9 mouse cellular contexts compared by ENCODE assay signal in genomic region chr13:118403544-118403943, GRCm38 (mm10). TPM values are rescaled to one million over a fixed set of nuclear protein-coding genes. Genes with fewer than 3 reads are reported as not detected.
DNase-seq lines count a peak whose midpoint lies in the region; ATAC-seq and TF ChIP-seq lines count a peak whose summit lies in the region.
"Had no signal": no experiment of that assay in that cellular context is flagged by ENCODE, and none has a peak within 500 bp of the region (broad histone marks: within the 10 kb centered on the region; RNA-seq: fewer than 3 reads in every experiment).

No protein-coding gene starts in this region.

- DNase-seq in heart, adult 8-10 months (ENCODE audit: low spot score) = peak; percentile 16
- no peak for DNase-seq in heart, embryonic 10.5 days (ENCODE audit: low spot score)
- DNase-seq in thymus, postnatal 0 days (ENCODE audit: low spot score) = peak; percentile 41
- no peak for DNase-seq in thymus, postnatal 25 days
- no peak for DNase-seq in urinary bladder, adult 18-20 months (ENCODE audit: low spot score in 2 of 2)
- DNase-seq in thymus, adult 2 months = no peak
- DNase-seq in kidney, adult 11 months = no peak

- TF ChIP-seq CTCF in thymus, adult 2 months (IDR thresholded peaks at IDR 0.05; ENCODE audit: borderline replicate concordance, control insufficient read depth, extremely low read depth, insufficient read depth, low read length, poor library complexity) = no peak

- TF ChIP-seq POLR2A in thymus, adult 2 months (IDR thresholded peaks at IDR 0.05; ENCODE audit: control insufficient read depth, extremely low read depth, insufficient read depth, low read length, poor library complexity) = no peak

- no peaks in the 10 kb centered on the region for H3K4me1 ChIP-seq in heart, embryonic 10.5 days
- H3K4me1 ChIP-seq in thymus, adult 2 months (replicated peaks; ENCODE audit: control insufficient read depth, insufficient read depth, low read length) = no peaks in the 10 kb centered on the region
- H3K4me1 ChIP-seq: liver, embryonic 15.5 days had no signal

- H3K4me3 ChIP-seq in heart, embryonic 10.5 days = no peak overlapping the region
- no peak overlapping the region for H3K4me3 ChIP-seq in thymus, adult 2 months (ENCODE audit: control insufficient read depth, insufficient read depth, low read length)
- H3K4me3 ChIP-seq: liver, embryonic 15.5 days had no signal

- H3K27ac ChIP-seq in heart, embryonic 10.5 days = no peak overlapping the region
- H3K27ac ChIP-seq in thymus, adult 2 months (ENCODE audit: control insufficient read depth, insufficient read depth, low read length) = no peak overlapping the region
- H3K27ac ChIP-seq: liver, embryonic 15.5 days had no signal

- no peaks in the 10 kb centered on the region for H3K9me3 ChIP-seq in heart, embryonic 10.5 days
- H3K9me3 ChIP-seq: liver, embryonic 15.5 days had no signal

- ATAC-seq in granulocyte monocyte progenitor cell, adult 5-6 weeks (replicated peaks; ENCODE audit: poor library complexity, severe bottlenecking) = peak; percentile 75

- no peaks in the 10 kb centered on the region for H3K27me3 ChIP-seq in heart, embryonic 10.5 days (ENCODE audit: insufficient read depth, poor library complexity, severe bottlenecking)
- no peaks in the 10 kb centered on the region for H3K27me3 ChIP-seq in thymus, adult 2 months (ENCODE audit: control insufficient read depth, insufficient read depth, low read length)
- H3K27me3 ChIP-seq: liver, embryonic 15.5 days had no signal

- H3K36me3 ChIP-seq in heart, embryonic 10.5 days = no peaks in the 10 kb centered on the region
- no peaks in the 10 kb centered on the region for H3K36me3 ChIP-seq in thymus, adult 2 months (ENCODE audit: control insufficient read depth, insufficient read depth, low read length)
- H3K36me3 ChIP-seq: liver, embryonic 15.5 days had no signal

RNA-seq across cellular contexts. Expression of gene Mrps30, which starts 16.5 kb away (rescaled TPM):
- total RNA-seq in heart, adult 8-10 months (2022) = 10 to 100 TPM; 22.9 to 27.5 (median 24.6) TPM
- polyA plus RNA-seq in heart, embryonic 10.5 days (2016; fragmentation: Nextera tagmentation; extraction: Ambion mirVana) = 42.5 and 44.2 TPM in 2 replicates
- 37.6 and 38.8 TPM in 2 replicates for polyA plus RNA-seq in thymus, postnatal 0 days (2015; fragmentation: Nextera tagmentation; extraction: Ambion mirVana)
- 19.1 and 23.9 TPM in 2 replicates for total RNA-seq in granulocyte monocyte progenitor cell, adult 5-6 weeks (2014; fragmentation: Nextera tagmentation)
- 40.8 and 48.3 TPM in 2 replicates for total RNA-seq in granulocyte monocyte progenitor cell, adult 5-6 weeks (2017)
- 24.7 and 36.7 TPM in 2 replicates for polyA plus RNA-seq in thymus, adult 2 months (2012; rRNA removed)

RNA-seq across cellular contexts. Expression of gene B430218F22Rik, which starts 17.1 kb away (rescaled TPM):
- total RNA-seq in heart, adult 8-10 months (2022) = under 1 TPM in 2 of 4 experiments, not detected in 2; 0.19 TPM
- 1.2 and 1.5 TPM in 2 replicates for polyA plus RNA-seq in heart, embryonic 10.5 days (2016; fragmentation: Nextera tagmentation; extraction: Ambion mirVana)
- 0.48 and 1.5 TPM in 2 replicates for polyA plus RNA-seq in thymus, postnatal 0 days (2015; fragmentation: Nextera tagmentation; extraction: Ambion mirVana)
- 0.69 TPM in 1 of 2 replicates, not detected in the other for total RNA-seq in granulocyte monocyte progenitor cell, adult 5-6 weeks (2014; fragmentation: Nextera tagmentation)
- 0.13 TPM in 1 of 2 replicates, not detected in the other for total RNA-seq in granulocyte monocyte progenitor cell, adult 5-6 weeks (2017)
- polyA plus RNA-seq in thymus, adult 2 months (2012; rRNA removed) = 0.49 and 0.96 TPM in 2 replicates

Comparison
In these comparisons a context has a peak if more than half of its experiments do, and no peak if none do; other contexts are left out.
1. DNase-seq: peak in heart, adult 8-10 months (single experiment) and thymus, postnatal 0 days (single experiment); none in heart, embryonic 10.5 days (single experiment), thymus, postnatal 25 days (single experiment), urinary bladder, adult 18-20 months (0 of 2), thymus, adult 2 months (single experiment) and kidney, adult 11 months (single experiment).